Mouse (Mus musculus) heart, postnatal 14 days (tissue): ENCODE results near the gene Gm17364. TPM values are rescaled to one million over a fixed set of nuclear protein-coding genes. Genes with fewer than 3 reads are reported as not detected.
"Not testable (repeated sequence)": the region's sequence is repeated elsewhere in the genome, so short reads cannot be mapped to it uniquely, and the experiment has no call there.

Experiments used
- DNase-seq, 2 experiments: peaks; one replicate each; pipeline ENCODE4 v3.0.0; 2021 to 2022
- intact Hi-C: fragments of 180-260 bp; cut with DNase I; formaldehyde crosslinking; loops from one replicate; pipeline ENCODE4 v1.15.1; 2025
- long read RNA-seq, 2 experiments: library from polyadenylated mRNA; stranded (forward); transcript quantifications; one replicate each; pipeline ENCODE4 v2.0.0; 2021
- total RNA-seq, 2 experiments: library from RNA; stranded (reverse); gene quantifications; 2 replicates each; pipeline ENCODE4 v1.2.3; 2021

Gm17364 gene
- not detected for total RNA-seq
- long read RNA-seq, experiment 1, result 0 reads
- long read RNA-seq, experiment 2, result 0 reads

DNA sequence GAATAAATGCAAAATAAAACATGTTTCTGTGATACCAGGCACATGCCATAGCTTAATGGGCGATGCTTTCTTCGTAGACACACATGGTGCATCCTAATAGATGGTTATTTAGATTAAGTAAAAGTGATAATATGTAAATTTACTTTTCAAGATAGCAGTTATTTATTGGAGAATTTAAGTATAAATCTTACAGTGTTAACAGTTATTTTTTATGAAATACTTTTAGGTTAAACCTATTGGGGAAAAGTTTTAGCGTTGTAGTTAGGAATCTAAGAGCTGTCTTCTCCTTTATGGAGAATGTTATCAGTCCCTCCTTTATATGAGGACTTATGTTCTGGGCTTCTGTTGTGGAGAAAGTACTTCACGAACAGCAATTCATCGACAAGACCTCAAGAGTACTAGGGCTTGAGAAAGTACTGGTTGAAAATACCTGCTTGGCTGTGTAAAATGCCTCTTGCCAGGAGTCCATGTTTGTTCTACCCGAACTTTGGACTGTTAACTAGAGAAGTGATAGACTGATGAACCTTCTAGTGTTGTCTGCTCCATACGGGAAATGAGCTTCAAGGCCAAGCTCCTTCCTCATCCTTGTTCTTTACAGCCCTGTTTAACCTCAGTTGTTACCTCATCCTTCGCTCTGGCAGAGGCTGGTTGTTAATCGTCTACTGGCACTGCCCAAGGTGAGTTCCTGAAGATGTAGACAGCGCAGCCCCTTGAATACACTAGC, at the start of gene Gm17364:
Gm17364 (minus strand) TSS at position 51 of the 724 bp plus-strand sequence.
- DNase-seq, result no peak
- intact Hi-C loops, result no loop called here

DNA sequence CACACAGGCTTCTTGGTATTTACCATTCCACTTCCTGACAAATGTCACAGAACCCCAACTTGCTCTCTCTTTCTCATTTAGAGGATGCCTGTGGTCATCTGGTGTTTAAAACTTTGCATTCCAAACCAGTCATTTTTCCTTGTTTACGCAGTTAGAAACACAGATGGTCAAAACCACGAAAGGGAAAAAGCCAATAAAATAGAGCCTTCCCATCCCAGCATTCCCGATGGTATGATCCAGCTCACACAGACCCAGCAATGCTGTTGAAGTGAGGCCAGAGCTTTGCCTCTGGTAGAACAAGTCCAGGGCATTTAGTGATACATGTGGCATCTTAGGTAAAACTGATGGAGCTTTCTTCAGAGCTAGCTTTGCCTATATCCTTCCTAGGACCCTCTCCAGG, 47.7 kb upstream of the Gm17364 start:
- no peak for DNase-seq
- intact Hi-C loops, result no loop called here

DNA sequence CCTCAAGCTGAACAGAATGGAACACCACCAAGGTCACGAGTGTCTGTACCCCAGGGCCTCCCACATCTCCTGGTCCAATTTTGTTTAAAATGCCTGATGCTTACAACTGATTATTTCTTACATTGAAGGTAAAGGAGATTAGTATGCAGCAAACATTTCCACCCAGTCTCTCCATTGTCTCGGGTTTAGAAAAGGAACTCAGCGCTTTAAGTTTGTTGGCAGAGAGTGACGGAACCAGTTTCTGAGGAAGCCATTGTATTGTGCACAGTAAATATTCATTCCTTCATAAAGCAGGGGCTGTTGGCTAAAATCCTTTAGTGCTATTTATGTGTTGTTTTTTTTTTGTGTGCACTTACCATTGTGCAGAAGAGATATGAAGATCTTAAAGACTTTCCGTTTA, 47.0 kb upstream of the Gm17364 start:
- intact Hi-C loops, result no loop called here
- no peak for DNase-seq

DNA sequence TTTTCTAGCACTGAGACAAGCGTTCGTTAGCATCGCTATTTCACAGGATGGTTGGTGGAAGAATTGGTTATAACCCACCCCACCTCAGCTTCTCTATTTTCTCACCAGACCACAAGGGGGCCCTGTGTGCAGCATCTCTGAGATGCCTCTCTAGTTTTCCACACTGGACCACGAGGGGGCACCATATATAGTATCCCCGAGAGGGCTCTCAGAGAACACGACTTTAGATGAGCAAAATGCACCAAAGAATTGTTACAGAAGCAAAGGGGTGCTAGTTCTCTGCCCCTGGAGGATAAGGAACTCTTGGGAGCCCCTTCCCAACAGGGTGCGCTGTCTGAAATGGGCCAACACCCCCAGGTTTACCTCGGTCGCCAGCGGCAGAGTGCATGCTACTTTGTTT, 28.9 kb upstream of the Gm17364 start:
- DNase-seq, result peak; percentile 82 to 92
- intact Hi-C loops, result loop anchor here (1.0 to 5.0 kb wide), 2 partner anchors 35 to 57 kb away; no protein-coding TSS in a partner anchor

DNA sequence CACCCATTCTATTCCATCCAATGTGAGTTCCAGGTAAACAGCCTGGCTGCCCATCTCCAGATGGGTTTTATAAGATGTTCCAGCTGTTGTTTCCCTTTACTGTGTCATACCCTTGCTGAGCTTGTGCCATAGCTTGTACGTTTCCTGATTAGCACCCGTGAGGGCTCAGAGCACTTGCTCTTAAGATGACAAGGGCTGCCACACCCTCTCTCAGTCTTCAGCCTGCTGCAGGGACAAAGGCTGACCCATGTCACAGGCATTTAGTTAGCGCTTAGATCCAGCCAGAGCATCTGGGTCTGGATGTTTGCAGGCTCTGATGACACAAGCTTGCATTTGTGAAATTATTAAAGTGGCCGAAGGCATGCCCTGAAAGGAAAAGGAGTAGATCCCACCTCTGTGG, 26.3 kb upstream of the Gm17364 start:
- intact Hi-C loops, result loop anchor here (5.0 kb wide), 1 partner anchor 37 kb away; no protein-coding TSS in a partner anchor
- DNase-seq, result no peak

DNA sequence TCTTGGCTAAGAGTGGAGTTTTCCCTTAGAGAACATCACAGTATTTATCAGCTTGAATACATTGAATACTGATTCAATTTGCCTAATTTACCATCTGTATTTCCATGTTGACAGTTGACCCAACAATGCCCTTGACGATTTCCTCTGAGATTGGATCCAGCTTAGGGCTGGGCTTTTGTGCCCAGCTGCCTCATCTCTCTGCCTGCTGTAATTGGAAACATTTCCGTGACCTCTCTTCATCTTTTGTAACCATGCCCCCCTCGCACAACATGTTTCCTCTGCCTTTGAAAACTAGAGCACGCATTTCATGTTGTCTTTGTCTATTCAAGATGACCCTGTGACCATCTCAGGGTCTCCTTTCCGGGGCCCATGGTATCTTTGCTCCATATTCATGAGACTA, 25.2 kb upstream of the Gm17364 start:
- DNase-seq, result no peak
- intact Hi-C loops, result no loop called here

DNA sequence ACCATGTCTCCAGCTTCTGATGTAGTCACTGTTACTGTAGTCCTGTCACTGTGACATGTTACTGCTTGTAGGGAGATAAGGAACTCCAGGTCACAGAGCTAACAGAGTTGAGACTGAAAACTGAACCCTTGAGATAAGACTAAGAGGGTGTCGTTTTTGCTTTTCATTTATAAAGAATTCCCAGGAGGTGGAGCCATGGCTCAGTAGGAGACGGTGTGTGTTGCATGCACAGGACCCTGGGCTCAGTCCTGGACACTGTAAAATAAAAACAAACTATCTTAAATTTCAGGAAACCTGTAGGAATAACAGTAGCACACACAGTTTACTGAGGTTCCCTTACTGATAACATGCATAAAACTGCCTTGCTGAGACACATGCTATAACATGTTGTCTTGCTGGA, 24.8 kb upstream of the Gm17364 start:
- DNase-seq, result no peak
- intact Hi-C loops, result no loop called here

DNA sequence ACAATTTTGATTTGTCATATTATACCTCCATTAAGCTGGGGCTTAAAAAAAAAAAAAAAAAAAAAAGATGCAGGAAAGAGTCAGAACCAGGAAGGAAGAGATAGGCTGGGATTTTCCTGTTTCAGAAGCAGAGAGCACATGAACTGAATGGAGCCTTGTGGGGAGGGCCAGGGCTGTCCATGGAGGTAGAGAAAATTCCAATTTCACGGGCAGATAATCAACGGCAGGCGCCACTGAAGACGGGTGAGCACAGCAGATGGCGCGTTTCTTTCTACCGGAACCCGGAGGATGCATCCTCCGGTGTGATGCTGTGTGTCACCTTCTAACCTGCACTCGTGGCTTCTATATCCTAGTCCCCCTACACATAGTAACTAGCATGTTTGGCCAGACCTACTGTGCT, 22.6 kb upstream of the Gm17364 start:
- DNase-seq, result no peak
- intact Hi-C loops, result no loop called here

DNA sequence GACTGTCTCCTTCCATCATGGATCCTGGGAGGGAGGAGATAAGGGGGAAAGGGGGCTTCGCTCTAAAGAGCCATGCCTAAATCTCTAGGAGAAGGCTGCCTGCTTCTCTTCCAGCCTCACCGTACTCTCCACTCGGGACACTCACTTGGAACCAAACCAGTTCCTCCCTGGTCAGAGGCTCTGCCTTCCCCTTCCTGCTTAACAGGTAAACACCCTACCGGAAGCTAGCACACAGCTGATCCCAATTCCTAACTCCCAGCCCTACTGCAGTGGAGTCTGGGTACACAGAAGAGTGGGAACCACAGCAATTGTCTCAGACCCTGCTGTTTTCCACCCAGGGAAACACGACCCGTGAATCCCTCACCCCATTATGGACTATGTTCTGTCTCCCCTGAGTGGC, 22.1 kb upstream of the Gm17364 start:
- DNase-seq, result no peak

DNA sequence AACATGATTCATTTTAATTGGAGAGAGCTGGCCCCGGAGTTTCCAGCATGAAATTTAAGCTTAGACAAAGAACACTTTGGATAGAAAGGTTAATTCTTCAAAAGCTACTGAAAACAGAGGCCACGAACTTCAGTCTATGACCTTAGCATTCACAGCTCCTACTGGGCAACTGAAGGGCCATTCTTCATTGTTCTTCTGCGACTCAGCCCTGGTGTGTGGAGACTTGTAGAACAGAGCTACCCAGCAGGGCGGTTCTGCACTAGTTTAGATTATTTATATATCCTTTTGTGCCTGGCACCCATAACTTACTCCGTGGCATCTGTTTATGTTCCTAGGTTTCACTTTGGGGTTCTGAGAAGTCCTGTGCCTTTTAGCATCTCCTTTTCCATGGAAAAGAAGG, 19.8 kb upstream of the Gm17364 start:
- no peak for DNase-seq
- intact Hi-C loops, result no loop called here

More for the DNA sequence above, 22.1 kb upstream of the Gm17364 start:
- intact Hi-C loops, result no loop called here

DNA sequence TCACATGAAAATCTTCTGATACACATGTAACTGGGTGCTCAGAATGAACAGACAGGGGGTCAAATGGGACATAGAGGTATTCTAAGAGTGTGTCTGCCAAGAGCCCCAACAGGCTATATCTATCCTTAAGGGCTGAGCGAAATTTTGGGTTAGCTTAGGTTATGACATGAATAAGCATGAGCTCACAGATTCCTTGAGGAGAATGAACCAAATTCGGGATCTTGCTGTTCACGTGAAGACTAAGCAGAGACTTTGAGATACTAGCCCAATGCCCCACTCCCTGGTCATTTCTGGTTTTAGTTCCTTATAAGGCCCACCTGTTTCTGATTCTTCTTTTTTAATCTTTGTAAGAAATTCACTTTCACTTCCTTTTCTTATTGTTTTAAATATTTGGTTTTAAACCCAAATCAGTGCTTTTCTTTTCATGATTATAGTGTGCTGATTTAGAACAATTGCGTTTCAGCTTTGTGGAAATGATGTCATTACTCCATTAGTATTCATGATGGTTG, 17.7 kb upstream of the Gm17364 start:
- intact Hi-C loops, result no loop called here
- DNase-seq, result no peak

DNA sequence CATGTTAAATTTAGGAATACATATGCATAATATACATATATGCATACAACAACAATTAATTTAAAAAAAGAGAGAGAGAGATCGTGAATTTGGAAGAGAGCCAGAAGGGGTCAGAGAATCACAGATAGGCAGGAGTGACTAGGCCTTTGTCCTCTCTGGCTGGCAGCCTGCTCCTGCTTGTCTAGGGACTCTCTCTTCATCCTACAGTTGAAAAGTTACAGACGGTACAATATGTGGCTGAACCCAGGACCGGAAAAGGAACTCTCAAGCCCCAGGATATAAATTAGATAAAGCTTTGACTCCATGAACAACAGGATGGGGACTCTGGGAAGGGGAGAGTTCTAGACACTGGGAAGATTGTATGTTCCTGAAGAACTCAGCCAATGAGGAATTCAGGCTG, 12.5 kb upstream of the Gm17364 start:
- DNase-seq, result no peak
- intact Hi-C loops, result no loop called here

DNA sequence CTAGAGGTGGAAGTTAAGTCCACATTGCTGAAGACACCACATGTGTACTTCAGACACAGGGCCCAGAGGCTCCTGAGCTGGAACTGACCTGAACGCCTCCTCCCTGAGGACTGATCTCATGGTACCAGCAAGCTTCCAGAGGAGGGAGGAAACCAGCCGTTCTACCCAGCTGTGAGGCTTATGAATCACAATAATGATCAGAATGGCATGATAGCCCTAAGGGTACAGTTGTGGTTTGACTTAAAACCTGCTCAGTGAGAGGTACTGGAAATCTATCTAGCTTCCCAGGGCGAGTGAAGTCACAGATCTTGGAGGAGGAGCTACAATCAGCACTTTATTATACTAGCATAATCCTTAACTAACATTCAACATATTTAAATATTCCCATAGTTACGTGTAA, 11.7 kb upstream of the Gm17364 start:
- no peak for DNase-seq
- intact Hi-C loops, result no loop called here

DNA sequence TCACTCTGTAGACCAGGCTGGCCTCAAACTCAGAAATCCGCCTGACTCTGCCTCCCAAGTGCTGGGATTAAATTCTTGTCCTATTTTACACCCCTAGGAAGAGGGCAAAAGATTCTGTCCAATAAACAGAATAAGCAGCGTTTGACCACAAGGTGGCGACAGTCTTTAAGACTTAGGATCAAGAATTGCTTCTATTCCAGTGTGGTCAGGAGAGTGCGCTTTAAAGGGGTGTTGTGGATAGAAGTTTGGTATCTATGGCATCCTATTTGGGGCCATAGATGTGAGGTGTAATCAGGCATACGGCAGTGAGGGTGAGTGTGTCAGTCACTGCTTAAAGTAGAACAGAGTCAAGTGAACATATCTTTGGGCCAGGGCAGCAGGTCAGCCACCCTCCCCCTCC, 9.5 kb upstream of the Gm17364 start:
- intact Hi-C loops, result loop anchor here (1.0 kb wide), 1 partner anchor 289 kb away; no protein-coding TSS in a partner anchor
- DNase-seq, result peak; percentile 71 to 88

DNA sequence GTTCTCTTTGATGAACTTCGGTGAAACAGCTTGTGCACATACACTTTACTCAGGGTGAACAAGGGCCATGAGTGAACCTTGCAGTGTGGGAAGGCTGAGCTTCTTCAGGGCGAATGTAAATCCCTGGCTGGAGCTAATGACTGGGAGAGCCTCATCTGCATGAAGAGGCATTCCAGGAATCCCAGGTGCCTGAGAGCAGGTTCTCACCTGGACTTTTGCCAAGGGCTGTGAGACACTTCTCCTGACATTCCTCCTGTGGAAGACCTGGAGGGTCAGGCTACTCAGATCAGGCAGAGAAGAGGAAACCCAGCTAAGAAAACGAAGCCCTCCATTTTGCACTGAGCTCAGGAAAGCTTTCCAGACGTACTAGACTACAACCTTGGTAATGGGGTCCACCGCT, 6.9 kb upstream of the Gm17364 start:
- DNase-seq, result no peak
- intact Hi-C loops, result no loop called here

DNA sequence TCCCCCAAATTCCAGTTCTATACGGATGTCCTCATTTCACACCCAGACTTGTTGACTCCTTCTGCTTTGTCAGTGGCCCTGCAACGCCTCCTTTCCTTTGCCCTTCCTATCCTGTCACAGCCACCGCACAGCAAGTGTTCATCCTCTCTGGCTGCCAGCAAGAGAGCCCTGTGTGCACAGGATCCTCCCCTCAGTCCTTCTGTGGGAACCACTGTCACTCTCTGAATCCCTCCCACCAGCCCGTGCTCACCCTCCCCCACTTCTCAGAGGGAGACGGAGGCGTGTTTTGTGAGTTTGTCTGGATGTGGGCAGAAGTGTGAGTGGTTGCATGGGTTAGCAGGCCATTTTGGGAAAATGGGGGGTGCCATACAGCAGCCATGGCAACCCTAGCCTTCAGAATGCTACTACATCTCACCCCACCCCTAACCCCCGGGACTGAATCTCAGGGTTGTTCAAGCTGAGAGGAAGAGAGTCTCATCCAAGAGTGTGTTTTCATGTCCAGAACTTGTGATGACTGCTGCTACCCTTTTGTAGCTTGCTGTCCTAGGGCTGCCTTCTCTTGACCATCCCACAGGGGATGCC, 5.9 kb downstream of the Gm17364 start:
- intact Hi-C loops, result no loop called here
- DNase-seq, result no peak

DNA sequence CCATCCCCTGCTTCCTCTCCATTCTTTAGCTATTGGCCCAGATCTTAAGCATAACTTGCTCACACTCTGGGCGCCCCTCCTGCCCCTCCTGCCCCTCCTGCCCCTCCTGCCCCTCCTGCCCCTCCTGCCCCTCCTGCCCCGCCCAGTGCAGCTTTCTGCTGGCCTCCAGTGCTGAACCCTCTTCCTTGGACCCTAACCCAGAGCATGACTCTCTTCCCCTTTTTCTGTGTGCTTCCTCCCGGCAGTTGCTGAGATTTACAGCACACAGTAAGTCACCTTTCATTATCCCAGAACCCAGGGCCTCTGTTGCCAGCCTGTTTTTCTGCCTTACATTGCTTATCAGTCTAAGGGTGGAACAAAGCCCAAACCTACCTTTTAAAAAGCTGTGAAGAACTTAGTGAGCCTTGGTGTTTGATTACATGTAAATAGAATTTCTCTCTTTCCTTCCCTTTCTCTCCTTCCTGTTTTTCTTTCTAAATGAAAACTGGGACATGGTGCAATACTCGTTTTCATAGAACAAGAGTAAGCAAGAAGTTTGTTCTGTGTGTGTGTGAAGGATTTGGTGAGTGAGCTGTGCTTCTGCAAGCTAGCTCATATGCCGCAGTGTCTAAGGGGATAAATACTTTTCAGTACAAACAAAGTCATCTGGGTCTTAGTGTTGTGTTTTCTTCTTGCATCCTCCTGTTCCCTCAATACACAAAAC, 10.3 kb downstream of the Gm17364 start:
- DNase-seq, result no peak
- intact Hi-C loops, result no loop called here

DNA sequence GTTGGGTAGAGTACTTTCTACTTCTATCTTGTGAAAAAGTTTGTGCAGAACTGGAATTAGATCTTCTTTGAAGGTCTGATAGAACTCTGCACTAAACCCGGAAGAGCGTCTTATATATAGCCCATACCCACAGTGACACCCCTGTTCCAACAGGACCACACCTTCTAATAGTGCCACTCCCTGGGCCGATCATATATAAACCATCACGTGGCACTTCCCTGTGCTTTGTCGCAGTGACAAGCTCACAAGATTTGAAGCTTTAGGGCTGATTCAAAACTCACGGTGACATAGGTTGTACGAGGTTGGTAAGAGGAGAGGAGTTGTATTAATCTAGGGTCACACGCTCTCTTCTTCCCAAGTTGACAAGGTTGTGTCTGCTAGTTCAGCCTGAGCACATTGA, 12.2 kb downstream of the Gm17364 start:
- intact Hi-C loops, DNase-seq: not testable (repeated sequence)

DNA sequence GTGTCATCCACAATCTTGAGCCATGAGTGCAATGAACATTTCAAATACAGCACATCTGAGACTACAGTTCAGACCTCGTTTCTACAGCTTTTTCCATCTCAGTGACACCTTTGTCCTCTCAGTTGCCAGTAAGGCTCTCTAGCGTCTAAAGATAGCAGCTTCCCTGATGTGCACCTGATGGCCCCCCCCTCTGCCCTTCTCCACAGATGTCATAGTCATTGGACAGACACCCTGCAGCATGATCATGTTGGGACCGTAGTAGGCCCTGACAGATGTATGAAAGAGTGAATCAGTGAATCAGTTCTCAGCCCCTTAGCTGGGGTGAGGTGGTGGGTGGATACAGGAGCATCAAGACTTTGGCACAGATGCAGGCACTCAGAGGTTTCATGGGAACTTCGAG, 15.9 kb downstream of the Gm17364 start:
- no peak for DNase-seq
- intact Hi-C loops, result no loop called here

DNA sequence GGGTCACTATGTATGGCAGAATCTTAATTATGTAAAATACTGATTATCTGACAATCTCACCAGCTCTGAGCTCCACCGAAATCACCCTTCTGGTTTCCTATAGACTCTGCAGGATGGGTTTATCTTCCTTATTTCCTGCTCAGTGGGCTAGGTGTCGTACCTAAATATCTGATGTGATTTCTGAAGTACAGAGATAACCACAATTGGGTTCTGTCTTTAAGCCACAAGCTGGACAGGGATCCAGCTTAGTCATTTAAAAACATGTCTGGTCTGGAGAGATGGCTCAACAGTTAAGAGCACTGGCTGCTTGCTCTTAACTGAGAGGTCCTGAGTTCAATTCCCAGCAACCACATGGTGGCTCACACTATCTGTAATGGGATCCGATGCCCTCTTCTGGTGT, 16.8 kb downstream of the Gm17364 start:
- DNase-seq, result no peak
- intact Hi-C loops, result no loop called here

DNA sequence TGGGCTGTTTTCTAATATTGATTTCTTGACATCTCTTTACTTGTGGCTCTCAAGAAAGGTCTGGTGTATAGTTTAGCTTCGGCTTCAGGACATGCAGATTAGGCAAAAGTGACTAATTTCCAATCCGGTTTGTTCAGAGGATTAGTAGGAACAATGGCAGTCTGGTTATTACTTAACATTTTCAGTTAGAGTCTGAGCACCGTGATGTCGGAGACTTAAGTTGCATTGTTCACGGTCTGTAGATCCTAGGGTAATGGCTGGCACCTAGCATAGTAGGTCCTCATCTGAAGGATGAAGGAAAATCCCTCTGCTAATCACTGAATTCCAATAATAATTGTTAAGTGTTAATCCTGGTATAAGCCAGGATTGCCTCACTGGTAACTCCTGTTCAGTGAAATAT, 17.7 kb downstream of the Gm17364 start:
- intact Hi-C loops, result no loop called here
- no peak for DNase-seq
